Mouse (Mus musculus) lung, embryonic 14.5 days (tissue): ENCODE measurements around the gene Gm20388. TPM values are rescaled to one million over a fixed set of nuclear protein-coding genes. Genes with fewer than 3 reads are reported as not detected.

Source experiments
- ATAC-seq: fragments of 200-750 bp; cut with Nextera tagmentation; 2 replicates; pipeline ENCODE4 v1.8.0; 2017; ENCODE audit warnings: mild to moderate bottlenecking, moderate TSS enrichment, moderate library complexity; ENCODE audit not compliant: insufficient read depth
- DNase-seq: peaks from one replicate; pipeline ENCODE4 v3.0.0-alpha.2; 2015
- H3K27ac ChIP-seq: fragments of 300-500 bp; sonication (generic); 2 replicates; pipeline ENCODE4 v1.5.1; 2014; ENCODE audit warnings: low read depth, mild to moderate bottlenecking, moderate library complexity
- H3K27me3 ChIP-seq: fragments of 300-500 bp; sonication (generic); 2 replicates; pipeline ENCODE4 v1.6.1; 2014; ENCODE audit warnings: low read length, control low read depth; ENCODE audit not compliant: insufficient read depth
- H3K36me3 ChIP-seq: fragments of 300-500 bp; sonication (generic); 2 replicates; pipeline ENCODE4 v1.6.1; 2014; ENCODE audit warnings: control low read depth; ENCODE audit not compliant: insufficient read depth
- H3K4me1 ChIP-seq: fragments of 300-500 bp; sonication (generic); 2 replicates; pipeline ENCODE4 v1.6.1; 2014; ENCODE audit warnings: antibody characterized with exemption, control low read depth; ENCODE audit not compliant: insufficient read depth
- H3K4me2 ChIP-seq: fragments of 300-500 bp; sonication (generic); 2 replicates; pipeline ENCODE4 v1.6.1; 2014; ENCODE audit warnings: mild to moderate bottlenecking
- H3K4me3 ChIP-seq: fragments of 300-500 bp; sonication (generic); 2 replicates; pipeline ENCODE4 v1.5.1; 2014; ENCODE audit warnings: low read depth, low read length
- H3K9ac ChIP-seq: fragments of 300-500 bp; sonication (generic); 2 replicates; pipeline ENCODE4 v1.6.1; 2014
- H3K9me3 ChIP-seq: fragments of 300-500 bp; sonication (generic); 2 replicates; pipeline ENCODE4 v1.6.1; 2016; ENCODE audit warnings: low read depth, low read length, control low read depth
- CTCF ChIP-seq: IDR thresholded peaks from 2 replicates; pipeline ENCODE4 v1.5.1; 2016; ENCODE audit warnings: antibody characterized with exemption, low read depth
- WGBS: fragments of 180-500 bp; shearing (Covaris S2); extraction: QIAGEN DNeasy Blood & Tissue Kit; methylation state at CpG from one replicate; pipeline ENCODE4 v1.1.7; 2014; 5-methylcytosine and 5-hydroxymethylcytosine counted together
- polyA plus RNA-seq: library from polyadenylated mRNA; unstranded; fragments of >200 nt; fragmentation: Nextera tagmentation; extraction: Ambion mirVana; gene quantifications from 2 replicates; pipeline ENCODE4 v1.2.1, GENCODE M21; 2014

The Gm20388 gene
- polyA plus RNA-seq, 1 experiment from 2014 or later: not detected

DNA sequence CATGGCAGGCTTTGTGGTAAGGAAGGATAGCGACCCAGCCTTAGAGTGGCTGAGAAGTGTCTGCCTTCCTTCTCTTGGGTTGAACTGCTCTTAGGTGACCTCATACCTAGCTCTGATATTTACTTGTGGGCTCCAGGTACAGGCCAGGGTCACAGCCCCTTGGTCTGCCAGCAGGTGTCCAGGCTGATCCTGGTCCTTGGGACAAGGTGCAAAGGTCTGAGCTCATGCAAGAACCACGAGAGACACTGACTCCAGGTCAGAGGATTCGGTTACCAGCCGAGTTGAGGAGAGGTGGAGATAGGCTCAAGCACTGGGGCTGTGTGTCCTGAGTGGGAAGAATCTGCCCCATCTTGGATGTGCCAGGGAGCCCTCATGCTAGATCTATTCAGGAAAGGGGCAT, 3333.7 kb downstream of the Gm20388 start:
- 90% methylated on average over 4 of the region's 4 CpGs for WGBS
- TF ChIP-seq CTCF: no peak
- H3K36me3 ChIP-seq: peaks cover 72% of the 10 kb centered on the region

DNA sequence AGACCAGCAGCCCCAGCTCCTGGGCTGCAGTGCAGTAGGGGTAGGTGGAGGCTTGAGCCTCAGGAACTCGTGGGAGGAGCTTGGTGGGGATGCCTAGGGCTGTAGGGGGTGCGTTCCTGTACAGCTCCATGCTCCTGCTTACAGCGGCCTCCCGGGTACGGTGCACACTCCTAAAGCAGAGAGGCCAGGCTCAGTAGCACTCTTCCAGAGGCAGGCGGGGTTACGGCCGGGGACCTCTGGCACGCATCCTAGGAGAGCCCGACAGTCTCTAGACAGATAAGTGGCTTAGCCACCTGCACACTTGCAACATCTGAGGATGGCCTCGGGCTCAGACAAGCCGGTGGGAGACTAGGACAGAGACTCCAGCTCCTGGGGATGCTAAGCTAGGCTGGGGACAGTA, 3334.9 kb downstream of the Gm20388 start:
- Histone ChIP-seq H3K4me3 (no peak overlapping the region), H3K27me3 (no peaks in the 10 kb centered on the region), H3K27ac (no peak overlapping the region), H3K4me2 (no peak overlapping the region), H3K4me1 (no peaks in the 10 kb centered on the region), H3K9me3 (no peaks in the 10 kb centered on the region), H3K36me3 (peaks cover 82% of the 10 kb centered on the region), H3K9ac (no peak overlapping the region)
- no peak for TF ChIP-seq CTCF
- 88% methylated on average over 12 of the region's 12 CpGs for WGBS
- ATAC-seq (no peak), DNase-seq (no peak)

More for the DNA sequence above, 3333.7 kb downstream of the Gm20388 start:
- H3K4me1 ChIP-seq: no peaks in the 10 kb centered on the region
- H3K27ac ChIP-seq: no peak overlapping the region
- ATAC-seq: no peak
- no peaks in the 10 kb centered on the region for H3K9me3 ChIP-seq
- H3K4me2 ChIP-seq: no peak overlapping the region
- no peaks in the 10 kb centered on the region for H3K27me3 ChIP-seq
- H3K4me3 ChIP-seq: no peak overlapping the region
- no peak for DNase-seq
- no peak overlapping the region for H3K9ac ChIP-seq

DNA sequence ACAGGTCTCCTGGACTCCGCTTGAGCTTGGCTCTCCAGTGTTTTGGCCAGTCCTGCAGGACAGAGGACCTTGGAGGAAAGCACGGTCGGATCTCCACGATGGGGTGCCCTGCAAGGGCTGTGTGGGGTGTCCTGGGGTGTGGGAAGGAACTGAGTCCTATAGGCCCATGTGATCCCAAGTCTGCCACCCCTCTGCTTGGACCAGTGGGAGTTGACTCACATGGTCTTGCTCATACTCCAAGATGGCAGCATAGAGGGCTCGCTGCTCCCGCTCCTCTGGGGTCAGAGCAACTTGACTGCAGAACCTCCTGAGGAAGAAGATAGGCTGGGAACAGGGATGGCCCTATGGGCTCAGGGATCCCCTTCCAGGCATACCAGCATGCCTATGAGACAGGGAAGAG, 3337.1 kb downstream of the Gm20388 start:
- DNase-seq (no peak), ATAC-seq (no peak)
- no peaks in the 10 kb centered on the region for H3K9me3 ChIP-seq
- no peak for TF ChIP-seq CTCF
- H3K27me3 ChIP-seq: no peaks in the 10 kb centered on the region
- H3K27ac ChIP-seq: no peak overlapping the region
- 94% methylated on average over 6 of the region's 6 CpGs for WGBS
- H3K36me3 ChIP-seq: peaks cover 83% of the 10 kb centered on the region
- H3K9ac ChIP-seq: no peak overlapping the region
- 0 out of 2 replicates have a peak, but pooled peaks cover under 1% of the 10 kb centered on the region for H3K4me1 ChIP-seq
- no peak overlapping the region for H3K4me2 ChIP-seq
- no peak overlapping the region for H3K4me3 ChIP-seq

DNA sequence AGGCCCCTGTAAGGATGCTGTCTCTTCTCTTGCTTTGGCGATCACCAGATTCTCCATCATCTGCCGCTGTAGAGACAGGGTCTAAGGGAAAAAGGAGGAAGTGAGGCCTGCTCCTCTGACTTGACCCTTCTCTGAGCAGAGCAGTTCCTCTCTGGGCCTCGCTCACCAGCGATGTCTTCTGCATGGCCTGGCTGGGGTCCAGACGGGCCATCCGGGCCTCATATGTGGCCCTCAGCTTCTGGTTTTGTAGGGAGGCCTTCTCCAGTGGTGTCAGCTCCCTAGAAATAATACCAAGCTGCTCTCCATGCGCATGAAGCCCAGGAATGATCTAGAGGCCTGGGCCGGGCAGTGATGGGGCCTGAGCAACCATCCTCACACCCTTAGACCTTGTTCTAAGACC, 3338.0 kb downstream of the Gm20388 start:
- H3K4me3 ChIP-seq: no peak overlapping the region
- ATAC-seq: no peak
- H3K27me3 ChIP-seq: no peaks in the 10 kb centered on the region
- no peak overlapping the region for H3K9ac ChIP-seq
- DNase-seq: no peak
- H3K9me3 ChIP-seq: no peaks in the 10 kb centered on the region
- no peak overlapping the region for H3K4me2 ChIP-seq
- H3K36me3 ChIP-seq: peaks cover 76% of the 10 kb centered on the region
- H3K4me1 ChIP-seq: peaks cover 6% of the 10 kb centered on the region; the same call in 1 of the 2 replicates
- WGBS: 89% methylated on average over 8 of the region's 8 CpGs
- no peak for TF ChIP-seq CTCF
- H3K27ac ChIP-seq: no peak overlapping the region

DNA sequence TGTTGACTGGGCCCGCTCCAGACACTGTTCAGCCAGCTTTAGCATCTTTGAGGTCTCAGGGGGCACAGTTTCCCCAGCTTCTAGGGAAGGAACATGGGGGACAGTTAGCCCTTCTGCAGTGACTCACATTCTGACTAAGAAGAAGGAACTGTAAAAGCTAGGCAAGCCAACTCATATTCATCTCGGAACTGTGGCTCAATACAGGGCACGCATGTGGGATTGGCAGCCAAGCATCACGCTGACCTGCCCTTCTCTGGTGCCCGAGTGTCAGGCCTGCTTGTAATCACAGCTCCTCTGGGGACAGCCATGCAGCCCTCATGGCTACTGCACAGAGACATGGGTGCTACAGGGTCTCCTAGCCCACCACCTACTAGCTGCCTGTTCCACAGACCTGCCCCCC, 3340.3 kb downstream of the Gm20388 start:
- TF ChIP-seq CTCF: no peak
- no peak for ATAC-seq
- Histone ChIP-seq H3K4me1 (peaks cover 12% of the 10 kb centered on the region; the same call in 1 of the 2 replicates), H3K27ac (no peak overlapping the region), H3K27me3 (no peaks in the 10 kb centered on the region), H3K9me3 (no peaks in the 10 kb centered on the region), H3K4me2 (no peak overlapping the region), H3K9ac (no peak overlapping the region), H3K36me3 (peaks cover 58% of the 10 kb centered on the region), H3K4me3 (no peak overlapping the region)
- no peak for DNase-seq
- 89% methylated on average over 5 of the region's 5 CpGs for WGBS

DNA sequence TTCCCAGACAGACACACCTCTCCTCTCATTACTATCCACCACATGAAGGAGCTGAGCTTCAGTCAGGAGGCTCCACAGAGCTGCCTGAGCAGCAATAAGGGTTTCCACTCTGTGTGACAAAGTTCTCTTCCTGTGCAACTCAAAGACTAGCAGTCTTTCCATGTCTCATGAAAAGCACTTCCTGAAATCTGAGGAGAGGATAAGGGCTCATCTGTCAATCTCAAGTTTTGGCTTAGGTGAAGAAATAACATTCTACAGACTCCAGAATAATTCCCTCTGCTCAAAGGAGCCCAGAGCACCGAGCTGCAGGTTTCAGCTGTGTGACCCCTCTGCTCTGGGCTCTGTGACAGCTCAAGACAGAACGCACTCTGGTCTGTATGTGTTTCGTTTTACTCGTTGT, 3342.3 kb downstream of the Gm20388 start:
- Histone ChIP-seq H3K9me3 (no peaks in the 10 kb centered on the region), H3K4me3 (peak overlapping the region; percentile 90), H3K4me1 (peaks cover 12% of the 10 kb centered on the region; the same call in 1 of the 2 replicates), H3K9ac (peak overlapping the region; percentile 94), H3K27me3 (no peaks in the 10 kb centered on the region), H3K36me3 (peaks cover 56% of the 10 kb centered on the region), H3K27ac (no peak overlapping the region), H3K4me2 (peak overlapping the region; percentile 96)
- ATAC-seq: no peak
- TF ChIP-seq CTCF: no peak
- 43% methylated on average over 4 of the region's 4 CpGs for WGBS
- DNase-seq: no peak

DNA sequence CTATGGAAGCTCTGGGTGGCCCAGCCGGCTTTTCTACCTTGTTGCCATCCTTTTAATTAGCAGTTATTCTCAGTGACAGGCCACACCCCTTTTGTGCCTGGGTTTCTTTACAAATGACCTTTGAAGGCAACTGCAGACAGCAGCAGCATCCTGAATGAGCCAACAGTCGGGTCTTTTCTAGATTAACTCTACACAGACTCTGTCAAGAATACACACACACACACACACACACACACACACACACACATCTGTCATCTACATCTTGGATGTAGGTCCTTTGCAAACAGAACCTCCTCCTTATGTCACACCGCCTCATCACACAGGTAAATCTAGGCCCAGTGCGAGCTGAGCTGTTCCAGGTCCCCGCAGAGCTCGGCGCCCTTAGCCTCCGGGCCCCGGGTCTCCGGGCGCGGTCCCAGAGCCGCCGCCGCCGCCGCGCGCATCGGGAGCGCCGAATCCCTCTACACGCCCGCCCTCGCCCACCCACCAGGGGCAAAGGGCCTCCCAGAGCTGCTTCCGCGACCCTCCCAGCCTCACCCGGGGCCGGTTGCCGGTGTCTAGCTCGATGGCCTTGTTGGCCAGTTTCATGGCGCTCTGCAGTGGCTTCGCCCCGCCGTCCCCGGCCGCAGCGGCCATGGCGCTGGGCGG, 3342.9 kb downstream of the Gm20388 start:
- Histone ChIP-seq H3K27me3 (no peaks in the 10 kb centered on the region), H3K4me2 (peak overlapping the region; percentile 96), H3K4me3 (peak overlapping the region; percentile 90), H3K9me3 (no peaks in the 10 kb centered on the region), H3K27ac (peak overlapping the region; percentile 82), H3K9ac (peak overlapping the region; percentile 94), H3K4me1 (peaks cover 12% of the 10 kb centered on the region; the same call in 1 of the 2 replicates), H3K36me3 (peaks cover 56% of the 10 kb centered on the region)
- no peak; the same call in none of the 2 replicates for ATAC-seq
- DNase-seq: peak; percentile 20
- 1% methylated on average over 40 of the region's 40 CpGs for WGBS
- TF ChIP-seq CTCF: no peak
